Mouse (Mus musculus): ENCODE measurements around the gene Bmt2.

Gene Bmt2

GRCm38 (mm10) chr6:13677818-13678282, at the start of gene Bmt2:
Gene Bmt2 (minus strand): TSS chr6:13677966.
- DNase-seq: peak; percentile 99 to 100

DNA sequence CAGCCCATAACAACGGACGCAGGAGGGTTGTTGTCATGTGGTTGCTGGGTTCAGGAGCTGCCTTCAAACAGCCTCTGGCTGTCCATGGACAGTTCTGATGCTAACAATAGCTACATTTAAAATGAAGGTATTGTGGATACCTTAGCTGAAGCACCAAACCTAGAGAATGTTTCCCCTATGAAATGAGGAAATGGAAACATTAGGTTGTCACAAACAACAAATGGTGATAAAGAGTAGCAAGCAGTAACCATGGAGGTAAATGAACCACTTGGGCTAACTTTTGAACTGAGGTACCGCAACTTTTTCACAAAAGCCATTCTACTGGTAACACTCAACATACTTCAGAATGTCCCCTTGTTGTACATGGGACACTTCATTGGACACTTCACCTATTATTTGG, 44.4 kb upstream of the Bmt2 start:
- no peak for DNase-seq

DNA sequence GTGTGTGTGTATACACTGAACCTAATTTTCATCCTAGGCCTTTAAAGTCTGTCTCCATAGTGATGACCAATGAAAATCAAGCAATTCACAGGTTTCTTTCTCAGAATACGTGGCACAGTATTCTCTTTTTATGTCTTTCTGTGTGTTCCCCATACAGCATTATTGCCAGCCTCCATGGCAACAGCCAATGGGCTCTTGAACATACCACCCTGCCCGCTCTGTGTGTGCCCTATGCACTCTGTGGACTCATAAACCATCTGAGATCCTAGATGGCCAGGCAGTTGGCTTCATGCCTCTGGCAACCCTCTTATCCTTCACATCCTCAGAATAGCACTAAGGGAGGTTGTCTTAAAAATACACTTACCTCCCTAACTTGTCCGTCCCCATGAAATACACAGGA, 37.1 kb upstream of the Bmt2 start:
- DNase-seq: no peak

DNA sequence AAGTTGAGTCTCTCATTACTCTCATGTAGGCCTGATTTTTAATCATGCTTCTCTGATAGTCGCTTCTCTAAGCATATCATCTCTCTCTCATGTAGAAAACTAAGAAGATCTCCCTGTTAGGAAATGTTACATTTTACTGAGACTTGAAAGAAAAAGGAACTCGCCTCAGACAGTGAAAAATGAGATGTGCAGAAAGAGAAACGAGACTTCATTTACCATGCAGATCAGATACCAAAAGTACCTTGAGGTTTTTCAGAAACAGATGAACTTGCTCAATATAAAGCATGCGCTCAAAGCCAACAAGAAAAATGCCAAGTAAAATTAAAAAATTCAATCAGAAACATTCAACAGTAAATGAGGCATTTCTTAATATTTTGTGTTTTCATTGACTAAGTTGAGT, 19.1 kb upstream of the Bmt2 start:
- DNase-seq: no peak

DNA sequence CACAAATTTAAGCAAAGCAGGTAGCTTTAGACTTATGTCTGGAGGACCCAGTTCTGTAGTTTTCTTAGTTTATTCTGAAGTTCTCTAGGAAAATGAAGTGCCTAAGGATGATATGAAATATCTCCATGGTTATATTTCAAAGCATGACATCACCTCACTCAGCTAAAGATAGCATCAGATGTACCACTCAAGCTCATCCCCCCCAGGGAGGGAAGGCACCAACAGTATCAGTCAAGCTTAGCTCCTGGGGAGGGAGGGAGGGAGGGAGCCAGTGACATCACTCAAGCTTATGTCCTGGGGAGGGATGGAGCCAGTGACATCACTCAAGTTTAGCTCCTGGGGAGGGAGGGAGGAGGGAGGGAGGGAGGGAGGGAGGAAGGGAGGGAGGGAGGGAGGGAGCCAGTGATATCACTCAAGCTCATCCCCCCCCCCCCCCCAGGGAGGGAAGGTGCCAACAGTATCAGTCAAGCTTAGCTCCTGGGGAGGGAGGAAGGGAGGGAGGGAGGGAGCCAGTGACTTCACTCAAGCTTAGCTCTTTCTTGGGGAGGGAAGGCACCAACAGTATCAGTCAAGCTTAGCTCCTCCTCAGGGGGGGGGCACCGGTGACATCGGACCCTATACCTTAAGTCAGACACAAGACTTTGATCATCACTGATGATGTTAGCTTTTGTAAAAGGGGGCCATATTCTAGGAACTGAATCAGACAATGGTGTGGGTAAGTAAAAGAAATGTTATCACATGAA, 17.5 kb upstream of the Bmt2 start:
- no peak for DNase-seq

DNA sequence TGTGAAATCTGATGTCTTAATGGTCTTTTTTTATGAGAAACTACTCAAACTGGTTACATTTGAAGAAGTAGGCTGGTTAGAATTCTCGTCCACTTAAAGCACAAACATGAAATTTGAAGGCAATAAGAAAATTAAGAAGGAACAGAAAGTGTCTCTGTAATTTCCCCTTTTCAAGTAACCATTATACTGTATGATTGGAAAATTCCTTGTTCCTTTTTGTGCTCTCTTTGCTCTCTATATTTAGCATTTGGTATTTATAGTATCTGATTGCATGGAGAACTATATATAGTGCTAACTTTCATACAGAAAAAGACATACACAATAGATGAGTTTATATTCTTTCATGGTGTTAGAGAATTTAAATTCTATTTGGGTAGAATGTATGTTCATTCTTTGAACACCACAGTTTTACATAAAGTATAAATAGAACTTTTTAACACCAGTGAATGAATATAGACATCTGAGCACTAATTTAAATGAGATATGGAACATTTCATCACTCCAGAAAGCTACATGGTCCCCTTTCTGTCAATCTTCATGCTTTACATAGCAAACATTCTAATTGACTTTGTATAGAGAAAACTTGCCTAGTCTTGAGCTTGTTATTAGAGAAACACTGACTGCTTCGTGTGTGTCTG, 14.0 kb upstream of the Bmt2 start:
- DNase-seq: no peak

DNA sequence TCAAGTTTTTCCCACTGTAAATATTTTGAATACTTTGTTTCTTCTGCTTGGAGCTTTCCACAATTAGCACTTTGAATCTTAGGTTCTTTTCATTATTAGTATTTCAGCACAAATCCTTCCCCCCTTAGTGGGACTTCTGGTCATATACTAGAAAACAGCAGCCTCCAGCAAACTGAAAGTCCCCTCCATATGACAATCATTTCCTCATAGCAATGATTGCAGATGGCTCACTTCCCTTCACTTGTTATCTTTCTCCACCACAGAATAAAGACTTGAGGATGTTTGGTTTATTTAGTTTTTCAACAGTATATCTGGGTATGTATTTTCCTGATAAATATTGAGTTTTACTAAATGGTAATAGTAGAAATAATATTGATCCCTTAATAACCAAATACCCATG, 12.6 kb upstream of the Bmt2 start:
- DNase-seq: no peak

DNA sequence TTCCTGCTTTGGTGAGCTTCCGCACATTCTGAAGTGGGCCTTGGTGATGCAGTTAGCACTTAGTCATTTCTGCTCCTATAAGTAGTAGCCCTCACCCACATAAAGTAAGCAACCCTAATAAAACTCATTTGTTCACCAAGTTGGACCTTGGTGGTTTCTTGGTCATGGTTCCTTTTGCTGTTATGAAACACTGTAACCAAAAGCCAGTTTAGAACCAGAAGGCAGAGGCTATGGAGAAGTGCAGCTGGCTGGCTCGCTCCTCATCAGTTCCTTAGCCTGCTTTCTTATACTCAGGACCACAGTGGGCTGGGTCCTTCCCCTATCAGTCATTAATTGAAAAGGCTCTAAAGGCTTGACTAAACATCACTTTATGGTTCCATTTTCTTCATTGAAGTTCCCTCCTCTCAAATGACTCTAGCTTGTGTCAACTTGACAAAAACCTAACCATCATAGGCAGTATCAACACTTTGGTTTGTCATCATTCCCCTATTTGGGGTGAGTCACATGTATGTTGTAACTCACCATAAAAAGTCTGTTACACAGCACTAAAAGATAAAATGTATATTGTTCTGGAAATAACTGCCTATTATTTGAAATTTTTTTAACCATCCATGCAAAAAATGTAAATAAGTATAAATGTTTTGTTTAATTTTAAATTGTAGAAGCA, 6.3 kb upstream of the Bmt2 start:
- DNase-seq: no peak

- DNase-seq: no peak
Measured at GRCm38 (mm10) chr6:13678349-13678748, 583 bp upstream of the Bmt2 start.

DNA sequence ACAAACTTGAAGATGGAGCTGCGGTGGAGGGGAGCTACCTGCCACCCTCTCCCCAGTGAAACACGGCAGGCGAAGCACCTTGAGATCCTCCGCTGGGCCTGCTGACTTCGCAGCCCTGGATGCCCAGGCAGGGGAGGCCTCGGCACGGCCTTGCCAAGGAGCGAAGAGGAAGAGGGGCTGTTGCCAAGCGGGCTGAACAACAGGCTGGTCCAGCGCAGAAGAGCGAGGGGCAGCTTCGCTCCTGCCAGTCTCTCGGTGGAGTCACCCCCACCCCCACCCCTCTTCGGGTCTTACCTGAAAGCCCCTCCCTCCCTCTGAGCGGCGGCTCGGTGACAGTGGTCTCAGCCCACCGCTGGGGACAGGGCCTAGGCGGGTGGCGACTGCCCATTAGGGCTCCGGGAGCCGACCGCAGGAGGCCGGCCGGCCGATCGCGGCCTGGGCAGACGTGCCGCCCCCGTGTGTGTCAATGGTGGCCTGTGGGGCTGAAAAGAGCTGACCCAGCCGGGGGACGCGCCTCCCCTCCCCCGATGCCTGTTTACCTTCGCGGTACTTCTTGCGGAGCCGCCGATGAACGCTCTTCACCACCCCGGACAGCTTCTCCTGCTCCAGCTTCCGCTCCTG, 515 bp downstream of the Bmt2 start:
- DNase-seq: peak; percentile 43 to 68

DNA sequence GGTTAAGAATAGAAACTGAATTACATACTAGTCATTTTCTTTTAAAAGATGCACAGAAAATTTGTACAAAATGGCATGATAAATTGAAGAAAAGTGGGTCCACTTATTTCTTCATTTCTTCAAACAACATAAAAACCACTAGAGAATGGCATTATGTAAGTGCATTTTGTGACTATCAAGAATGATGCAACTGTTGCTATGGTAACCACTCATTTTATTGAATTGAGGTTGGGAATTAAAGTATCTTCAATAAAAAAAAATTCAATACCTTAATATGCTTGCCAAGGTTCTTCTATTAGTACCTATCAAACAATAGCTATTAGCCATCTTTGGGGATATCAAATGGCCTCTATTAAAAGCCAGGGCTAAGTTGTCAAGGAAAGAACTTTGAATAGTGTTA, 1.6 kb downstream of the Bmt2 start:
- no peak for DNase-seq

- no peak for DNase-seq
Measured at GRCm38 (mm10) chr6:13674600-13675305, 3.0 kb downstream of the Bmt2 start.

GRCm38 (mm10) chr6:13665646-13666045, 12.1 kb downstream of the Bmt2 start:
- DNase-seq: no peak

DNA sequence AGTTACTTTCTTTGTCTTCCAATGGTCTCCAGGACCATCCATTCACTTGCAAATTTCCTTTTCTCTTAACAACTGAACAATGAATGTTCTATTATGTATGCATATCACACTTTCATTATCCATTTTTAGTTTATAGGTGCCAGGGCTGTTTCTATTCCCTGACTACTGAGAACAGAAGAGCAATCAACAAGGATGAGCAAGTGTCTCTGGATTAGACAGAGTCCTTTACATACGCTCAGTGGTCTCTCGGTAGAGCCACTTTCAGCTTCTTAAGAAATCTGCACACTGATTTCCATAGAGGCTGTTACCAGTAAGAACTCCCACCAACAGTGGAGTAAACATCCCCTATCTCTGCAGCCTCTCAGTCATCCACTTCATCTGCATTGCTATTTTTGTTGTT, 19.8 kb downstream of the Bmt2 start:
- DNase-seq: no peak

DNA sequence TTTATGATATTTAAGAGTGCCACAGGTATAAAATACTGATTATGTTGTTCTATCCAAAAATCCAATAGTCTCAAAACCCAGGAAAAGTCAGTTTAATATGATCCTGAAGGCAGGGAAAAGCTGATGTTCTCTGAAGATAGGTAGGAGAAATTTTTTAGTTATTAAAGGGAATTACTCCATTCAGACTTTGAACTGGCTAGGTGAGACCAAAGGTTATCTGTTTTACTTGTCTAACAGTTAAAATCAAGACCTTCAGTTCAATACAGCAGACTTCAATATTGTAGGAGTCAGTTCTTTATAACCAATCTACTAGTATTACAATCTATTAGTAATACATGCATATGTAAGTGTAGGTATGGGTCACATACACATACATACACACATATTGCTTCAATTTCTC, 23.7 kb downstream of the Bmt2 start:
- no peak for DNase-seq

- no peak for DNase-seq
Measured at GRCm38 (mm10) chr6:13652284-13652683, 25.5 kb downstream of the Bmt2 start.

GRCm38 (mm10) chr6:13650854-13651253, 26.9 kb downstream of the Bmt2 start:
- no peak for DNase-seq

- no peak for DNase-seq
Measured at GRCm38 (mm10) chr6:13648305-13648704, 29.5 kb downstream of the Bmt2 start.

- DNase-seq: no peak
Measured at GRCm38 (mm10) chr6:13636582-13636989, 41.2 kb downstream of the Bmt2 start.

GRCm38 (mm10) chr6:13632571-13632970, 45.2 kb downstream of the Bmt2 start:
- DNase-seq: no peak

GRCm38 (mm10) chr6:13630607-13631006, 47.2 kb downstream of the Bmt2 start:
- DNase-seq: no peak

DNA sequence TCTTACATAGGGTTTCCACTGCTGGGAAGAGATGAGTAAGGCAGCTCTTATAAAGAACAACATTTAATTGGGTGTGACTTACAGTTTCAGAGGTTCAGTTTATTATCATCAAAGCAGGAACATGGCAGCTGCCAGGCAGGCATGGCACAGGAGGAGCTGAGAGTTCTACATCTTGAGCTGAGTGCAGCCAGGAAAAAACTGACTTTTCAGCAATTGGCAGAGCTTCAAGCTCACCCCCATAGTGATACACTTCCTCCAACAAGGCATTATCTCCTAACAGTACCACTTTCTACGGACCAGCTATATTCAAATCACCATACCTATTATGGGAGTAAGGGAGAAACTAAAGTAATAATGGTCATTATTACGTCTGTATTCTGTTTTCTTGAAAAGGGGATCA, 58.1 kb downstream of the Bmt2 start:
- DNase-seq: no peak

- no peak for DNase-seq
Measured at GRCm38 (mm10) chr6:13617110-13617509, 60.7 kb downstream of the Bmt2 start.
